Mouse (Mus musculus) C2C12 (cell line): Measurements from ENCODE around the gene Klk4. TPM values are rescaled to one million over a fixed set of nuclear protein-coding genes. Genes with fewer than 3 reads are reported as not detected.

Source experiments
- H3K27me3 ChIP-seq: one replicate; pipeline ENCODE4 v1.6.1; 2011; ENCODE audit not compliant: control insufficient read depth, insufficient read depth, insufficient read length
- H3K36me3 ChIP-seq: one replicate; pipeline ENCODE4 v1.6.1; 2011; ENCODE audit not compliant: control insufficient read depth, insufficient read depth
- H3K4me3 ChIP-seq: one replicate; pipeline ENCODE4 v1.5.1; 2011; ENCODE audit warnings: mild to moderate bottlenecking, control low read depth; ENCODE audit not compliant: poor library complexity, insufficient read depth, severe bottlenecking
- H3K79me2 ChIP-seq: one replicate; pipeline ENCODE4 v1.6.1; 2011; ENCODE audit not compliant: control insufficient read depth, insufficient read depth
- H3K79me3 ChIP-seq: one replicate; pipeline ENCODE4 v1.6.1; 2011; ENCODE audit warnings: low read depth, control low read depth
- H3ac ChIP-seq: one replicate; pipeline ENCODE3; 2011; ENCODE audit warnings: low read depth; ENCODE audit not compliant: control insufficient read depth, insufficient read length
- CEBPB ChIP-seq: IDR thresholded peaks from one replicate; pipeline ENCODE4 v1.6.1; 2011; ENCODE audit warnings: low read depth, mild to moderate bottlenecking, control low read depth, moderate library complexity
- CTCF ChIP-seq: IDR thresholded peaks from one replicate; pipeline ENCODE4 v1.5.1; 2011; ENCODE audit not compliant: control insufficient read depth, insufficient read depth, insufficient read length
- FOSL1 ChIP-seq: IDR thresholded peaks from one replicate; pipeline ENCODE4 v1.8.0; 2011; ENCODE audit warnings: mild to moderate bottlenecking, low read length; ENCODE audit not compliant: poor library complexity, insufficient read depth, severe bottlenecking
- MAX ChIP-seq: IDR thresholded peaks from one replicate; pipeline ENCODE4 v1.6.1; 2011; ENCODE audit warnings: mild to moderate bottlenecking, control low read depth
- MYOD1 ChIP-seq: IDR thresholded peaks from one replicate; pipeline ENCODE4 v1.6.1; 2011; ENCODE audit warnings: low read depth; ENCODE audit not compliant: control insufficient read depth, insufficient read length
- MYOG ChIP-seq: IDR thresholded peaks from one replicate; pipeline ENCODE4 v1.6.1; 2011; ENCODE audit not compliant: control insufficient read depth, insufficient read length; ENCODE audit errors: extremely low read depth
- USF1 ChIP-seq: IDR thresholded peaks from one replicate; pipeline ENCODE4 v1.6.1; 2011; ENCODE audit warnings: low read depth, mild to moderate bottlenecking, control low read depth, moderate library complexity
- polyA plus RNA-seq: library from polyadenylated mRNA; unstranded; fragments of >200 nt; fragmentation: generic; extraction: Trizol; gene quantifications from one replicate; pipeline ENCODE4 v1.2.1, GENCODE M21; 2012; ENCODE audit warnings: missing spikeins

The Klk4 gene
- polyA plus RNA-seq, 1 experiment = not detected

DNA sequence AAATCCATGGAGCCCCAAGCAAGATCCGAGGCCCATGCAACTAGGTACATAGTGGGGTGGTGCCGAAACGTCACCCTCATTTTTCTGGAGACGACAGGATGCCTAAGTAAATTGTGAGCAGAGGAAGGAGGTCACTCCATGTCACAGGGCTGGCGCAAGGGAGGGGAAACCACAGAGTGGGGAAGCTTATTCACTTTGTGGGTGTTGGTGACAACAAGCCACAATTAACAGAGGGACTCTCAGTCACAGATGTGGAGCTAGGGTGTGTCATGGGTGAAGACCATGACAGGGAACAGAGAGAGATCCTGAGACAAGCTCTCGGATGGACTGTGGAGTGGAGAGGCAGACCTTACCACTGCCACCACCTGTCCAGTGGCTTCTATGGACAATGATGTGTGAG is 40.1 kb downstream of the Klk4 start:
- Histone ChIP-seq H3K79me3 (no peaks in the 10 kb centered on the region), H3ac (no peak overlapping the region), H3K27me3 (no peaks in the 10 kb centered on the region), H3K79me2 (no peaks in the 10 kb centered on the region), H3K36me3 (no peaks in the 10 kb centered on the region), H3K4me3 (no peak overlapping the region)
- TF ChIP-seq USF1 (no peak), CEBPB (no peak), FOSL1 (no peak), CTCF (no peak), MAX (no peak), MYOD1 (no peak), MYOG (no peak)

DNA sequence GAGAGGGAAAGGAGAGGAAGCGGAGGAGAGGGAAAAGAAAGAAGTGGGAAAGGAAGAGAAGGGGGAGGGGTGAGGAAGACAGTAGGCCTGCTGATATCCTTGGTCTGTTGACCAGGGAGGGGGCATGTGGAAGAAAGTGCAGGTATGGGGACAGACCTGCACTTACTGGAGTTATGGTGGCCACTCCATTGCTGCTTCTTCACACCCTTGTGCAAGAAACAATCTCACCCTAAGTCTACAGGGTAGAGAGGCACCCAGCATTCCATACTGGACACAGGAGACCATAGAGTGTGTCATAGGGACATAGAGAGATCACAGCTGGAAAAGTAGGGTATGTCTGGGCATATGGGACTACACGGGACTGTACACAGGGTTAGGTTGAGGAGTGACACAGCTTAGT is 41.0 kb downstream of the Klk4 start:
- no peak overlapping the region for H3ac ChIP-seq
- no peaks in the 10 kb centered on the region for H3K79me3 ChIP-seq
- H3K4me3 ChIP-seq = no peak overlapping the region
- H3K79me2 ChIP-seq = no peaks in the 10 kb centered on the region
- TF ChIP-seq FOSL1 (no peak), MYOD1 (no peak), CTCF (no peak), MAX (no peak), USF1 (no peak), CEBPB (no peak), MYOG (no peak)
- no peaks in the 10 kb centered on the region for H3K27me3 ChIP-seq
- H3K36me3 ChIP-seq = no peaks in the 10 kb centered on the region

DNA sequence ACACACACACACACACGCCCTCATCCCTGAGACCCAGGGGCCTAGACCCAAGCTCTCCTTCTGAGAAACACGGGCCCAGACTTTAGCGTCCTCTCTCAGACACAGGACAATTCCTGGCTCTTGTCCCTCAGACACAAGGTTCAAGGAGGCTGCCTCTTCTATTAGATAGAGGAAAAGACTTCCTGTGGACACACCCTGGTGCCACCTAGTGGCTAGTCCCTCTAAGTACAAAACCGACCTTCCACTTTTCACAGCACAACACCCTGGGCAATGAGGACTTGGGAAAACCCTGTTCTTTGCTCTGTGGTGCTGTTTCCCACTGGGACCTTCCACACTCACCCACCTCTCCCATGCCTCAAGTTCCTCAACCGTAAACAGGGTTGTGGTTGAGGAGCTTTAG is 45.0 kb downstream of the Klk4 start:
- Histone ChIP-seq H3K79me2 (no peaks in the 10 kb centered on the region), H3K27me3 (no peaks in the 10 kb centered on the region), H3K79me3 (no peaks in the 10 kb centered on the region), H3K4me3 (no peak overlapping the region), H3ac (no peak overlapping the region), H3K36me3 (no peaks in the 10 kb centered on the region)
- TF ChIP-seq CTCF (no peak), USF1 (no peak), MAX (no peak), MYOG (no peak), CEBPB (no peak), MYOD1 (no peak), FOSL1 (no peak)

DNA sequence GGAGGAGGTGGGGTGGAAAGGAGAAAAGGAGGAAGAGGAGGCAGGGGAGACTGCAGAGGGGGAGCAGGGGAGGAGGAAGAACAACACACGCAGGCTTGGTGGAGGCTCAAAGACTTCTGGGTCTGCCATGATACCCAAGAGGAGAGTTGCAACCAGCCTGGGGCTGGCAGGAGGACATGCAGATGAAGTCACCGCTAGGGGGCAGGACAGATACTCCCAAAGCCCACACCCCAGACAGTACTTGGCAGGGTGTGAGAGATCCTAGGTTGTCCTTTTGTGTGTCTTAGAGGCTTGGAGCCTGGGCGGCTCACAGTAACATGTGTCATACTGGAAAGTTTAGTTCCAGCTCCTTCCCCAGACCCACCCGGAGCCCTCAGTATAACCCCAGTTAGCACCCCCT is 47.6 kb downstream of the Klk4 start:
- TF ChIP-seq MAX (no peak), FOSL1 (no peak), CTCF (no peak), MYOG (no peak), USF1 (no peak), CEBPB (no peak), MYOD1 (no peak)
- H3K4me3 ChIP-seq = no peak overlapping the region
- H3K27me3 ChIP-seq = no peaks in the 10 kb centered on the region
- no peaks in the 10 kb centered on the region for H3K79me2 ChIP-seq
- H3K36me3 ChIP-seq = no peaks in the 10 kb centered on the region
- H3ac ChIP-seq = no peak overlapping the region
- H3K79me3 ChIP-seq = no peaks in the 10 kb centered on the region

DNA sequence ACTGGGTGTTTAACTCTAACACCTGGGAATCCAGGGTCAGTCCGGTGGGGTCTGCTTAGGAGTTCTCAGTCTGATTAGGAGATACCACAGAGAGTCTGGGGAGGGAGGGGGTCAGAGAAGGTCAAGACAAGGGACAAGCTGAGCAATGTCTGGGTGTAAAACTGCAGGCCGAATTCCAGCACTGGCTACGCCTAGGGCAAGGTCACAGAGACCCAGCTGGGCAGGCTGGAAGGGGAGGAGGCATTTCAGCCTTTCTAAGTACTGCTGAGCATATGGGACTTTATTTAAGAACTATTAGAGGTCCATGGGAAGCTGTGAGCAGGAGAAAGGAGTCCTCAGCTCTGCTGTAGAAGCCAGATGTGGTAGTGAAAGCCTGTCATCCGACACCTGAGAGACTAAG is 51.4 kb downstream of the Klk4 start:
- Histone ChIP-seq H3K79me2 (no peaks in the 10 kb centered on the region), H3ac (no peak overlapping the region)
- TF ChIP-seq USF1 = no peak
- TF ChIP-seq MYOD1 = no peak
- TF ChIP-seq CTCF = no peak
- no peak for TF ChIP-seq MYOG
- TF ChIP-seq MAX = no peak
- no peak for TF ChIP-seq CEBPB
- TF ChIP-seq FOSL1 = no peak

DNA sequence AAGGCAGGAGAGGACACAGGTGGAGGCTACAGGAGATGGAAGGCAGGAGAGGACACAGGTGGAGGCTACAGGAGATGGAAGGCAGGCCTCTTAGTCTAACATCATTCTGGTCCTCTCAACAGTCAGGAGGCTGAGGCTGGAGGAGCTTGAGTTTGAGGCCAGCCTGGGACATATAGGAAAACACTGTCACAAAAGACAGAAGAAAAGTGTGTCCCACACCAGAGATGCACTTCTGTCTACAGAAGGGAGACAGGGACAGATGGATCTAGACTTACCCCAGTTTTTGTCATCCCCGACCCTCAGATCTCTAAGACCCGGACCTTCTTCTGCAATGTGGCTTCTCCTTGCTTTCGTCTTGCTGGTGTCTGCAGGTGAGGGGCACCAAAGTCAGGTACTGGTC is 52.5 kb downstream of the Klk4 start, which contains the start of gene Klk15:
Gene Klk15, plus strand, starts transcription at position 301 of the 400 bp plus-strand sequence.
- Histone ChIP-seq H3K4me3 (no peak within 1 kb of the TSS), H3ac (no peak within 1 kb of the TSS), H3K79me2 (no peaks in the 10 kb centered on the region), H3K36me3 (no peaks in the 10 kb centered on the region), H3K79me3 (no peaks in the 10 kb centered on the region), H3K27me3 (no peaks in the 10 kb centered on the region)
- TF ChIP-seq CTCF (no peak), USF1 (no peak), MYOG (no peak), MAX (no peak), MYOD1 (no peak), FOSL1 (no peak), CEBPB (no peak)

More for the DNA sequence above, 51.4 kb downstream of the Klk4 start:
- Histone ChIP-seq H3K27me3 (no peaks in the 10 kb centered on the region), H3K36me3 (no peaks in the 10 kb centered on the region), H3K79me3 (no peaks in the 10 kb centered on the region), H3K4me3 (no peak overlapping the region)
